Mouse (Mus musculus) cortical plate, adult 2 months (tissue): ENCODE measurements around the gene Siae.

Experiments
- CTCF ChIP-seq: fragments of 200-500 bp; IDR thresholded peaks from 2 replicates; pipeline ENCODE4 v1.5.1; 2011; ENCODE audit warnings: mild to moderate bottlenecking, control low read depth, low read length; ENCODE audit not compliant: insufficient read depth; ENCODE audit errors: extremely low read depth
- POLR2A ChIP-seq: fragments of 200-500 bp; IDR thresholded peaks from 2 replicates; pipeline ENCODE4 v1.6.1; 2011; ENCODE audit warnings: mild to moderate bottlenecking, low read length, control low read depth; ENCODE audit not compliant: insufficient read depth; ENCODE audit errors: extremely low read depth

- TF ChIP-seq CTCF (no peak), POLR2A (no peak)
Observed at GRCm38 (mm10) chr9:37525461-37525860, 30.0 kb upstream of the Siae start.
